Mouse (Mus musculus): ENCODE measurements around the gene BC005537.
A peak's percentile ranks its signal among the peaks of the same experiment; 100 is the strongest.
"Not testable (repeated sequence)": the region's sequence is repeated elsewhere in the genome, so short reads cannot be mapped to it uniquely, and the experiment has no call there.

BC005537 gene

DNA sequence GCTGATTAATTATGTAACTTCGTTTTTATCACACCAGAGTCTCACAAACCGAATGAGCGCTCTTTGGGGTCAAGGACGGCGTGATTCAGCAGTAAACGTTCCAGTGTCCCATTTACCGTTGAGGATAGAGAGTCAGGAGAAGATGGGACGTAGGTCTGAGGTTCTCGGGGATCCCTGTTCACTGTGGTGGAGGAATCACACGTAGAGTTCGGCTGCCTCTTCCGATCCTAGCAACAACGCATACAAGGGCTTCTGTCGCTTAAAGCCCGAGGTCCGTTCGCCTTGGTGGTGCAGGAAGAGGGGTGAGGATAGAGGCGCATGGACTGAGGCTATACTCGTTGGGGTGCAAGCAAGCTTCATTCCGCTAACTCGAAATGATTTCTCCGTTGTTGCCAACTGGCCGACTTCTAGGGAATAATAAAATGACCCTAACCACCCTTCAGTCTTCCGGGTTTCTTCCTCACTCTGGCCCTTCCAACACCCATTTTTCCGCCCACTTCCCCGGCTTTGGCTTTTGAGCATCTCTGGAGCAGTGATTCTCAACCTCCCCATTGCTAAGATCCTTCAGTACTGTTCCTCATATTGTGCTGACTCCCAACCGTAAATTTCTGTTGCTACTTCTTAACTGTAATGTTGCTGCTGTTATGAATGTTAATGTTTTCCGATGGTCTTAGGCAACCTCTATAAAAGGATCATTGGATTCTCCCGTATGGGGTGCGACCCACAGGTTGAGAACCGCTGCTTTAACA is 1.4 kb upstream of the BC005537 start:
- no peak for DNase-seq (ENCODE audit: low read depth, low spot score)

DNA sequence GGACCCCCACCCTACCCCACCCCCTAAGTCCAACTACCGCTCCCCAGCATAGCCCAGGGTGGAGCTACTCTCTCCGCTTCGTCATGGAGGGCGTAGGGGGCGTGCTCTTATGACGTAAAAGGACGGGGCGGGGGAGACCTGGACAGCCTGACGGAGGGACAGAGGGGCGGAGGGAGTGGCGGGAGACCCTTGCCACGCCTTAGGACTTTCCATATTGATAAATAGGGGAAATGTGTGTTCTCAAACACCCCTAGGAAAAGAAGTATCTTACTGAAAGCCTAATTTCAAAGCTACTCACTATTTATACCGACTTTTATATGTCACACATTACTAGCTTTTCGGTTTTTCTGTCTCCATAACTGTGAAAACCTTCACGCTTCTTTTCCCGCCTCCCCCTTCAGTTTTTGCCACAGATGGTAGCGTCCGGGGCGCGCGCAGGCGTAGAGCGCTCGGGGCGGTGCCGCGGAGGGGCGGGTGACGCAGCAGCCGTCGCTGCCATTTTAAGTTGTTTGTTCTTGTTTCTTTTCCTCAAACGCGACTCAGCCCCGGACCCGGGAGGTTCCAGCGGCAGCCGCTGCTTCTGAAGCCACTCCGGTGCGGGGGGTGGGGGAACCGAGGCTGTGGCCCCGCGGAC is 666 bp upstream of the BC005537 start:
- peak; percentile 95 for DNase-seq (ENCODE audit: low read depth, low spot score)

DNA sequence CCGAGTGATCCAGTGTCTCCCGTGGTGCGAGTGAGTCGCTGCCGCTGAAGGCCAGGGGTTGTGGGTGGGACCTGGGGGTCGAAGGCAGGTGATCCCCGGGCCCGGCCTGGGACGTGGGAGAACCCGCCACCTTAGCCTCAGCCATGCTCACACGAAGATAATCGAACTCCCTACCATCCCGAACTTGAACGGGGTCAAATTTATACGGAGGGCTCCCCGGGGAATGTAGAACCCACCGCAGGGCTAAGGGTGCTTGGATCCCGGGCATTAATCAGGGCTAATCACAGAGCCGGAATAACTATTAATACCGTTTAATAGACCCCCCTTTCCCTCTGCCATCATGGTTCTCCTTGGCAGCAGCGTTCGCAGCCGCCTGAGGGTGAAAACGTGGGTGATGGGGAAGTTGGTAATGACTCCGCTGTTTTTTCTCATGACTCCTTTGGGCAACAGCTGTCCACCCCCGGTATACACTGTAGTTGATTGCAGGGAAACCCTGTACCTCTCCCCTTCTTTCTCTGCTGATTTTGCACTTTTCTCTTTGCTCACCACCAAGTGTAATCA is 754 bp downstream of the BC005537 start:
- DNase-seq (ENCODE audit: low read depth, low spot score), result no peak

DNA sequence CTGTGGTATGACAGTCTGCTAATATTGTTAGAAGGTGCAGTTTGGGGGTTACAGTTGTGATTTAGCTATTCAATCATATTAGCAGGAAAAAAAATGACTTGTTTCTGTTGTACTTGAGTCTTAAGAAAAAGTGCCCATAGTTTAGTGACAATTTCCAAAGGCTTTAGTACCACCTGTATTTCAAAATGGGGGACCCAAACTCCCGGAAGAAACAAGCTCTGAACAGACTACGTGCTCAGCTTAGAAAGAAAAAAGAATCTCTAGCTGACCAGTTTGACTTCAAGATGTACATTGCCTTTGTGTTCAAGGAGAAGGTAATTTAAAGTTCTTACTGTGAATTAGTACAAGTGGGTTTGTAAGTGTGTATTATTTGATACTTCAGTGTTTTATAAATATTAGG is 1.7 kb downstream of the BC005537 start:
- DNase-seq (ENCODE audit: low read depth, low spot score), result no peak

DNA sequence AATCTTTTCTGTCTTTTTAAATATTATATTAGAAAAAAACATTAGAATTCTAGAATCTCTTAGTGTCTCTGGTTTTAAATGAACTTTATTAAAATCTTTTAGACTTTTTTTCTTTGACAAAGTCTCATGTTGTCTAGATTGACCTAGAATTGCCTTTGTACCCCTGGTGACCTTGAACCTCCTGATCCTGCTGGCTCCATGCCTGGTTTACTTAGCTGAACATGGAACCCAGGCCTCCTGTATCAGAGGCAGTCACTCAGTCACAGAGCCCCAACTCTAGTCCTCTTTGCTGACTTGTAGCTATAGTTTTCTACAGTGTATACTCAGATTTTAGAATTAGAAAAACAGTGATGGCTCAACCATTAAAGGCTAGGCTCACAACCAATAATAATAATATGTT is 4.6 kb downstream of the BC005537 start:
- no peak for DNase-seq (ENCODE audit: low read depth, low spot score)

DNA sequence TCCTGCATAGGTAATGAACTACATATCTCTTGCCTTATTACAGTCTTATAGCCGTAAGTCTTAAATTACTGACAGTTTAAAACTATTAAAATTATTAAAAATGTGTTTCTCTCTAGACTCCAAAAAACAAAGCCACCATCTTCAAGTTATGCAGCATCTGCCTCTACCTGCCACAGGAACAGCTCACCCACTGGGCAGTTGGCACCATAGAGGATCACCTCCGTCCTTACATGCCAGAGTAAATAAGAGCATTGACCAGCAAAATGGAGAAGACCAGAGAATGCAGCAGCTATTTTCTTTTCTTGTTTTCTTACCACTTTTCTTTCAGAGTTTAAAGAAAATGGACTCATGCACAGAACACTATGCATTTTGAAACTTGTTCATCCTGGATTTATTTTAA is 11.1 kb downstream of the BC005537 start:
- no peak for DNase-seq (ENCODE audit: low read depth, low spot score)

DNA sequence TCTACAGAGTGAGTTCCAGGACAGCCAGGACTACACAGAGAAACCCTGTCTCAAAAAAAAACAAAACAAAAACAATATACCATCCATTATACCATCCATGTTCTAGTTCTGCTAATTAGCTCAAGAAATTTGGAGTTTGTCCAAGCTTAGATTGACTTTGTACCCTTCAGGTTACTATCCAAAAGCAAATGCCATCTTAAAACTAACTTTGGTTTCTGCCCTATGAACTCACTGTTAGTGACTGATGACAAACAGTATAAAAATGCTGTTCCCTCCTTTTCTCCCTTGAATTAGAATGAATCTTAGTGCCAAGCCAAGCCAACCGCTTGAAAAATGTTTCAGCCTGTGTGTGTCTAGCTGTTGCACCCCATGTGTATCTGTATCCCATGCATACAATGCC is 13.2 kb downstream of the BC005537 start:
- no peak for DNase-seq (ENCODE audit: low read depth, low spot score)

DNA sequence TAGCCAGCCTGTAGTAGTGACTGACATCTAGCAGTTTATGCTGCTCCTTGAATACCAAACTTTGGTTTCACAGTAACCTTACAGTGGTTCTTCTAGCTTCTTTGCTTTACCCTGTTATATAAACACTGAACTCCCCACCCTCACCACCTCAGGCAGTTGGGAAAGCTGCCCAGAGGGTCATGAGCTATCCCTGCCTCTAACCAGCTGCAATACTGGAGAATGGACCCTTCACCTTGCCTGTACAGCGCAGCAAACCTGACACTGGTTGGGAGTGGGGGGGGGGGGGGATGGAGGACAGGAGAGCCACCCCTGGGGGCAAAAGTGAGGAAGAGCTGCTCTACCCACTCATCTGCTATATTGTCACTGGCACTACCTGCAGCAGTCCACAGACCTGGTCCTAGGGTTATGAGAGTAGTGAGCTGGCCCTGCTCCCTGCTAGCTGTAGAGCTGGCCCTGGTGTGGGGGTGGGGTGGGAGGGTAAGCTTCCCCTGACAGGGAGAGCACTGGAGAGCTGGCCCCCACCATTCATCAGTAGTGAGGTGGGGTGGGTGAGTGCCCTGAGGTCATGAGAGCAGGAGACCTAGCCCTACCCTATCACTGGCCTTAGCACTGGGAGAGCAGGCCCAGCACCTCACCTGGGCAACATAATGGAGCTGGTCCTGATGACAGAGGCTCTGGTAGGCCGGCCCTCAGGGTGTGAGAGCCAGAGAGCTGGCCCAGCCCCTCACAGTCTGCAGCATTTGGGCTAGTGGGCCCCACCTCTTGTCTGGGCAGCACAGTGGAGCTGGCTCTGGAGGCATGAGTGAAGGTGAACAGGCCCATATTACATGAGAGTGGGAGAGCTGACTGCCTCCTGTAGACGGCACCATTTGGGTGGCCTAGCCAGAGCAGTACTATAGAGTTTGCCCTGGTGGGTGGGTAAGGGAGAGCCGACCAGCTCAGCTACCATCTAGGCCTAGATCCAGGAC is 15.0 kb downstream of the BC005537 start:
- no peak for DNase-seq (ENCODE audit: low read depth, low spot score)

DNA sequence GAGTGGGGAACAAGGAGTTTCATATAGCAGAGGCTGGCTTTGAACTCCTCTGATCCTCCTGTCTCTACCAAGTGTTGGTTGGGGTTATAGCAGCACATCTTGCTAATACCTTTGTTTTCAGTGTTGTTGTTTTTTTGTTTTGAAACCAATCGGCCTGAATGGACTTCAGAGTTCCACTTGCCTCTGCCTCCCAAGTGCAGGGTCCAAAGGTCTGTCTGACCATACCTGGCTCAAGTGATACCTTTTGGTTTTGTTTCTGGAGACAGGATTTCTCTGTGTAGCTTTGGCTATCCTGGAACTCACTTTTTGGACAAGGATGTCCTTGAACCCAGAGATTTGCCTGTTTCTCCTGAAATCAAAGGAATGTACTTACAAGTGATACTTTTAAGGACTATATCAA is 18.5 kb downstream of the BC005537 start:
- no peak for DNase-seq (ENCODE audit: low read depth, low spot score)

DNA sequence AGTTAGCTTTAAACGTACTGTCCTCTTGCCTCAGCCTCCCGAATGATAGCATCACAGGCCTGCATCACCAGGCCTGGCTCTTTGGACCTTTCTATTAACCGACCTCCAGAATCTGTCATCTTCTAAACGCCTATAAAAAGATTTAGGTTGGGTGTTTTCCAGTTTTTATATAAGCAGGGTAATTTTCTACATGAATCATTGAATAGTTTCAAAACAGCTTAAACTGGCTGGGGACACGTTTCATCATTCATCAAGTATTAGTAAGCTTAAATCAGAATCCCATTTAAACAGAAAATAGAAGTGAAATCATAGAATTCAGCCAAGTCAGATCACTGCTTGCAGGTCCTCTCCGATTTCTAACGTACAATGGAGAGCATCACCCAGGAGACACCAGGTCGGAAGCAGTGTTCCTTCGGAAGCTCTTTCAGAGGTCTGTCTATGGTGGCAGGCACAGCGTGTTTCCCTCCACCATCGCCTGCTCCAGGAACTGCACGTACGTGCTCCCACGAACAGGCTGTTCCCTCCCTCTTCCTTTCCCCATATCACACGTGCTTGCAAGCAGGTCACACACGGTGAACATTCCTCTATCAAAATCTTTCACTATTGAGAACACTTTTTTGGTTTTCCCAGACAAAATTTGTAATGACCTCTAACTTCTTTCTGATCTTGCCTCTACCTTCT is 21.3 kb downstream of the BC005537 start:
- DNase-seq (ENCODE audit: low read depth, low spot score), result no peak

DNA sequence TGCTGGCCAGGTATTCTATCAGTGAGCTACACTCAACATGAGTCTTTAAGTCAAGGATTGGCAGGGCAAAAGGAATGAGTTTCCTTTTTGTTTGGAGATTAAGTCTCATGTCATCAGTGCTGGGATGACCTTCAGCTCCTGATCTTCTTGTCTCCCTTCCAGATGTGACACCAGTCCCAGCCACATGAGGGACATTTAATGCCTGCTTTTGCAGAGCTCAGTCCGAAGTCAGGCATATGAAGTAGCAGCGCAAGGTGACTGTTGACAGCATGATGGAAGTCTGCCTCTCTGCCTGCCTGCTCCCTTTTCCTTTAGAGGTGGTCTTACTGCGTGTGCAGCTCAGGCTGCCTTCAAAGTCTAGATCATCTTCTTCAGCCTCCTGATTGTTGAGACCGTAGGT is 23.2 kb downstream of the BC005537 start:
- no peak for DNase-seq (ENCODE audit: low read depth, low spot score)

DNA sequence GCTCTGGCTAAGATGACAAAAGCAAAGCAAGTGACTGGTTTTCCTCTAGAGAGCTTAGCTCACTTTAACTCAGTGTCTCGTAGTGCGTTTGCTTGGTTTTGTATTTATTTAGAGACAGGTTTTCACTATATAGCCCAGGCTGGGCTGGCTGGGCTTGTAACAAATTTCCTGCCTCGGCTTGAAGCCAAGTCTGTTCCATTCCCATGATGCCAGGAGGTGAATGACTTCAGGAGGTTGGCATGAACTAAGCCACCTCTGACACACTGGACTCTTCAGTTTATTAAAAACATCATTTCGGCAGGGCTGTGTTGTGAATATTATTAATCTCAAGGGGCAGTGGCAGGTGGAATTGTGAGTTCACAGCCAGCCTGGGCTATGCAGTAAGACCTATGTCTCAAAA is 24.1 kb downstream of the BC005537 start:
- no peak for DNase-seq (ENCODE audit: low read depth, low spot score)

DNA sequence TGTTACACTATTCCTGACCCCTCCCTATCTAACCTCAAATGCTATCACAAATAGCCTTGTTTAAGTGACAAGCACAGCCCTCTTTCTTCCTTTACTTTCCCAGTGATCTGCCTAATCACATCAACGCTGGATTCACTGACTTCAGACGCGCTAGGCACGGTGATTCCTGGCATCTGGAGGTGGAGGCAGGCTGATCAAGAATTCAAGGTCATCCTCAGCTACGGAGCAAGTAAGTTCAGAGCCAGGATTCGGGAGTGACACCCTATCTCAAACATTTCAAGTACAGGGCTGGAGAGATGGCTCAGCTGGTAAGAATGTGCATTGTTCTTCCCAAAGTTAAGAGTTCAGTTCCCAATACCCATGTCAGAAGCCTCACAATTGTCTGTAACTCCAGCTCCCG is 24.7 kb downstream of the BC005537 start:
- DNase-seq (ENCODE audit: low read depth, low spot score), result no peak

DNA sequence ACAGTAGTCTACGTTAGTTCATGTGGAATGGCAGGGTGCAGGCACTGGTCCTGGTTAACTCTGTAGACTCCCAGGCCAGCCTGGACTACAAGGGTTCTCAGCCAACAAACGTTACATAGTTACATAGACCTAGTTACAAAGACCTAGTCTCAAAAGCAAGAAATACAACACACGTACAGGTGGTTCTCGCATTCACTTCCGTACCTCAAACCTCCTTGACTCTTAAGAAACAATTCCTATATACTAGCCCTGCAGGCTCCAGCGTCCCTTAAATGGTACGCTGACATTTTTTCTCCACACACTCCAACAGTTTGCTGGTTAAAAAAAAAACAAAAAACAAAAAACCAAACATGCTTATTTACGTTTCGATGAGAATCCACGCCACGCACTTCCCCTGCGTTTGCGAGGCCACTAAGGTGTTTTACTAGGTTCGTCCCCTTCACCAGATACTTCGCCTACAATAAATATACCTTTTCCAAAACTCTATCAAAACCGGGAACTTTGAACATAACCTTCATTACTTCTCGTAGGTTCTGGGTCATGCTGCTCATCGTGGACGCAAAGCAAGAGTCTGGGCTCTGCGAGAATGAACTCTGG is 29.4 kb downstream of the BC005537 start:
- no peak for DNase-seq (ENCODE audit: low read depth, low spot score)

DNA sequence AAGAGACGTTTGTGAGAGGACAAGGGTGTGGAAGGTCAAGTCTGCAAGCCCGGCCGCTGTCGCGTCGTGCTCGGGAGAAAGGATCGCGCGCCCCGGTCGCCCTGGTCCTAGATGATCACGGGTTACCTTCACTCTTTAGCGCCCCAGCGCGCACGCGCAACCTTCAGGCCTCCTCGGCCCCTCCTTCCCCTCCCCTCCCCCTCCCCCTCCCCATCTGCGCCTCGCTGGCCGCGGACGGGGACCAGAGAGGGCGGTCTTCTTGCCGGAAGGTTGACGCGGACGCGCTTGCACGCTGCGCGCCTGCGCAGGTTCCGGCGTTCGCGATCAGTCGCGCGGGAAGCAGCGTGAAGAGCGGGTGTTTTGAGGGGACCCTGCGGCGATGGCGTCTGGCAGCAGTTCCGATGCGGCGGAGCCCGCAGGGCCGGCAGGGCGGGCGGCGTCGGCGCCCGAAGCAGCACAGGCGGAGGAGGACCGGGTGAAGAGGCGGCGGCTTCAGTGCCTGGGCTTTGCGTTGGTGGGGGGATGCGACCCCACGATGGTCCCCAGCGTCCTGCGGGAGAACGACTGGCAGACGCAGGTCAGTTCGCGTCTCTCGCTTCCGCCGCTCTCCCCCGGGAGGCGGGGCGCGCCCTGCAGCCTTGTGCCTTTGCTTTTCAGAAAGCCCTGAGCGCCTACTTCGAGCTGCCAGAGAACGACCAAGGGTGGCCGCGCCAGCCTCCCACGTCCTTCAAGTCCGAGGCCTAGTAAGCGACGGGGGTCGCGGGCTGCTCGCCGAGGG is 30.1 kb downstream of the BC005537 start, which contains the start of the genes Acot13 and Tdp2:
TSS of gene Acot13 (minus strand) at position 188 of the 778 bp plus-strand sequence.
TSS of gene Tdp2 (plus strand) at position 327 of the 778 bp plus-strand sequence.
- peak; percentile 98 for DNase-seq (ENCODE audit: low read depth, low spot score)

DNA sequence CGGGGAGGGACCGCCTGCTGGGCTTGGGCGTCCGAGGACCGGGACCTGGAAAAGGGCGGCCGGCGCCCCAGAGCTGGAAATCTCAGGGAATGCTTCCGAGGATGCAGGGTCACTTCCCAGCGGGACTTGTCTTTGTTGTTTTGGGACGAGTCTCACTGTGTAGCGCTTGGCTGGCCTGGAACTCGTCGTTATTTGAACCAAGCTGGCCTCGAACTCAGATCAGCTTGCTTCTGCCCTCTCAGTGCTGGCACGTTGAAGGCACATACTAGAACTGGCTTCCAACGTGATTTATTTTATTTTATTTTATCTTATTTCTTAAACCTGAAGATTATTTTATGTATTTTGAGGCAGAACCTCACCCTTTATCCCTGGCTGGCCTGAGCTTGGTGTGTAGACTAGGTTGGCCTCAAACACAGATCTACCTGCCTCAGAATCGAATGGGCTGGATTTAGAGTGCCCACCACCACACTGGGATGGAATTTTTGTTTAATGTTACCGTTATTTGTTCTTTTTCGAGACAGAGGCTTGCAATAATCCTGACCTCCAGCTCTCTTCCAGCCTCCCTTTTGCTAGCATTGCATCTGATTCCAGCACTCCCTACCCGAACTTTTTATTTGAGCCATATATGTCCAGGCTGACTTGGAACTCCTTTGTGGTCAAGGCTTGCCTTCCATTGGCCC is 30.8 kb downstream of the BC005537 start:
- no peak for DNase-seq (ENCODE audit: low read depth, low spot score)

DNA sequence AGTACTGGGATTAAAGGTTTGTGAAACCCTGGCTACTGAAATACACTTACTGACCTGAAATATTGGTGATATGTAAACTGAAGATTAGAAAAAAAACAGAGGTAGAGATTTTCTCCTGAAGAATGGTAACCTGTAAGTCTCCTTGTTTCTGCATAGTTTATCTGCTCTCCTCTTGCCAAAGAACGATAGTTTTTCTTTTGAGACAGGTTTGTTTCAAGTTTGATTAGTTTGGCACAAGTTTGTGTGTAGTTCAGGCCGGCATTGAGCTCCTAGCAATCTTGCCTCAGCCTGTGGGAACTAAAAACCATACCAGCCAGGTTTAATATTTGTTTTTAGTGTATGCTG is 31.3 kb downstream of the BC005537 start:
- no peak for DNase-seq (ENCODE audit: low read depth, low spot score)

DNA sequence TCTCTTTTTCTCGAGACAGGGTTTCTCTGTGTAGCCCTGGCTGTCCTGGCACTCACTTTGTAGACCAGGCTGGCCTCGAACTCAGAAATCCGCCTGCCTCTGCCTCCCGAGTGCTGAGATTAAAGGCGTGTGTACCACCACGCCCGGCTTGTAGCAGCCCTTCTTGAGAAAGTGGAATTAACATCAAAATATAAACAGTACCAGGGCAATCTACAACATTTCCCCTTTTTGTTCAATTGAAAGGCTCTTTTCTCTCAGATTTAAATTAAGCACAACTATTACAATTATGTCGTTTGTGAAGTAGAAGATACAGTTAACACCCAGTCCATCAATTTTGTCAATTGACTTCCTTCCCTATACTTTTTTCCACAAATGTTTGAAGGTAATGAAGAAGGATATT is 36.3 kb downstream of the BC005537 start:
- DNase-seq (ENCODE audit: low read depth, low spot score), result not testable (repeated sequence)

DNA sequence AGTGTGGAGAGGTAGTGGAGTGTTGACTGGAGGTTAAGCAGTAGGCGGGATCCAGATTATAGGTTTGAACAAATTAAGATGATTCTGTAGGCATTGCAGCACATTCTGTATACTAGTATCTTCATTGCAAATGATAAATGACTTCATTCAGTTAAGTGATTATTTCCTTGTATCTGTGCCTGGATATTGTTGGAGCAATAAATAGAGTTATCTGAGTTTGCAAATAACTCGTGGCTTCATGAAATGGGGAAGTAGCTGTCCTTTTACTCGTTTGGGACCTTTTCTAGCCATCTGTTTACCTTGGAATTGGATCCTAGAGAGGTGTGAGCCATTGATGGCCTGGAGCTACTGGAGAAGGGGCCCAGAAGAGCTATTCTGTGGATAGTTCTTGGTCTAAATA is 38.4 kb downstream of the BC005537 start:
- no peak for DNase-seq (ENCODE audit: low read depth, low spot score)

DNA sequence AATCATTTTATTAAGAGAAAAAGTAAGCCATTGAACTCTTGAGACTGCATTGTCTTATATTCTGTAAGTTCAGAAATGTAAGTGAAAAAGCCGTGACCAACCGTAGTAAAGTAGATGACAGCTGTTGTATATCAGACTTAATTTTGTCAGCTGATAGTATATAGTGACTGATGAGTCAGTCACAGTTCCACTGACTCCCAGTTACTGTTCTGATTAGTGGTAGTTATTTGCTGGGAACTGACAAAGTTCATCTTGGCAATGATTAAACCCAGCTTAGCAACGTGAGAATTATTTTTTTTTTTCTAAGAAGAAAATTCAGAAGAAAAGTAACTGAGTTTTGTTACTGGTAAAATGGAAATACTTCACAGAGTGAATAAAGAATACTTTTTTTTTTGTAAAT is 40.2 kb downstream of the BC005537 start:
- no peak for DNase-seq (ENCODE audit: low read depth, low spot score)
